Mouse (Mus musculus) megakaryocyte, embryonic 14.5 days (primary cell): Measurements from ENCODE around the gene Kcnk13.

Experiments used
- FLI1 ChIP-seq: IDR thresholded peaks from 2 replicates; pipeline ENCODE4 v1.6.1; 2012; ENCODE audit warnings: low read length, inconsistent platforms, mixed read lengths
- GATA1 ChIP-seq: IDR thresholded peaks from 3 replicates; pipeline ENCODE4 v1.6.1; 2012; ENCODE audit warnings: mixed read lengths, low read length, inconsistent platforms, borderline replicate concordance

DNA sequence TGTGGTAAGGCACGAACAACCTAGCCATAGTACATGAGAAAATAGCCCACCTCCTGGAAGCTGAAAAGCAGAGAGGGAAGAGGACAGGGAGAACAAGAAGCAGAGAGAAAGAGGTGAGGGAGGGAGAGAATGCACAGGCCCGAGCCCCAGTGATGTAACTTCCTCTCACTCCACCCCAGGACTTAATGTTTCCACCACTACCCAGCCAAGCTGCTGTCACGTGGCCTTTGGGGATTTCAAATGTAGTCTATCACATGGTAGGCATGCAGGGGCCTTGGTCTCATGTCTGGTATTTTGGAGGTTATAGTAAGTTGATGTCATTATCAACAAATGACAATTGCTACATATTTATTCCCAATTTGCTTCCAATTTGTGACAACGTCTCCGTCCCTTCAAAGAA, 89.3 kb downstream of the Kcnk13 start:
- TF ChIP-seq GATA1 (no peak), FLI1 (no peak)
